Mouse (Mus musculus): ENCODE results near the gene Ptgfrn.

Ptgfrn gene

DNA sequence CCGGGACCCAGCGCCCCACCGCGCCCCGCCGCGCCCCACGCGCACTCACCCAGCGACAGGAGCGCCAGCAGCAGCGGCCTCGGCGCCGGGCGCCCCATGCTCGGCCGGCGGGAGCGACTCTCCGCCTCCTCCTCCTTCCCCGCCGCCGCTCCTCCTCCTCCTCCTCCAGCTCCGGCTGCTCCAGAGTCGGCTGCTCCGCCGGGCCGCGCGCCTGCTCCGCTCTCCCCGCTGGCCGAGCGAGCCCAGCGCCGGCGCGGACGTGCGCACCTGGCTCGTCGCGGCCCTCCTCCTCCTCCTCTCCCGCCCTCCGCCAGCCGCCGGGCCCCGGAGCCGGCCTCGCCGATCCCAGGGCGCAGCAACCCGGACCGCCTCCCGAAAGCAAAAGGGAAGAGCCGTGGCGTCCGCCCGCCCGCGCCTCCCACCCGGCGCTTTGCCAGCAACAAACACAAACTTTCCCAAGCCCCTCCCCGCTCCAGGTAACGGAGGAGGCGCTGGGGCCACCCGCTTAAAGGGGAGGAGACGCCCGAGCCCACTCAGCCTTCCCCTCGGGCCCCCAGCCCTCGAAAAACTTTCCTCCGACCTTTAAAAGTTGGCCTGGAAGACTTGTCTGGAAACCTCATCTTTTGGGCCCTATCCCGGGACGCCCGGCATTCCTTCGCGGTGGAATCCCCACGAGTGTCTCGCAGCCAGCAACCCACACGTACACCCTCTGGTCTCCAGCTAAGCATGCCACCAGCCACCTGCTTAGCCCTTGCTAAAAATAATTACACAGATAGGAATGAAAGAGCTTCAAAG, at the start of gene Ptgfrn:
Ptgfrn (minus strand) TSS at position 236 of the 795 bp plus-strand sequence.
- no peak for DNase-seq (ENCODE audit: low read depth, low spot score)

- DNase-seq (ENCODE audit: low read depth, low spot score): no peak
These were observed 49.6 kb upstream of the Ptgfrn start for GRCm38 (mm10) chr3:101159701-101160100.

GRCm38 (mm10) chr3:101154067-101154466, 44.0 kb upstream of the Ptgfrn start:
- no peak for DNase-seq (ENCODE audit: low read depth, low spot score)

GRCm38 (mm10) chr3:101153341-101153740, 43.3 kb upstream of the Ptgfrn start:
- DNase-seq (ENCODE audit: low read depth, low spot score): no peak

DNA sequence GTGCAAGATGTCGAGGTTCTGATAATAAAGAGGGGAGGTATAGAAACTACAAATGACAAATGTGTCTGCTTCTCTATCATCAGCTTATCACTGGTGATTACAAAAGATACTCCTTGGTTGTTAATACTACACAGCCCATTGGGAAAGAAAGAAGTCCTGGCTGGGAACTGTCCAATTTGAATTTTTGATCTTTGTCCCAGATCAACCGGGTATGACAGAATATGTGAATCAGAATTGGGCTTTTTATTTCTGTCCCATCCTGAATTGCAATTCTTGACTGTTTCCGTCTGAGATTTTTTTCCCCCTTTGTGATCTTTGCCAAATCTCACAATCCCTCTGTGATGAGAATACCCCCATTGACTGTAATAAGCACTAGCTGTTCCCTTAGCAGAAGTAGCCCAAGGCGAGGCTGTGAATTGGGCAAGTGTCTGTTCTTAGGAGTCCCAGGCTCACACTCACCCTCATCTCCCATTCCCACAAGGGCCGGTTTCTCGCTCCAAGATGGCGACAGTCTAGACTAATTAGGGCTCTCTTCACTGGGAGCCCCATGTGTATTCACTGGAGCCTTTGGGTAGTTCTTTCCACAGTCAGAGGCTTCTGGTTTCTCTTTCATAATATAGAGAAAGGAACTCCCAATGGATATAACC, 36.2 kb upstream of the Ptgfrn start:
- no peak for DNase-seq (ENCODE audit: low read depth, low spot score)

DNA sequence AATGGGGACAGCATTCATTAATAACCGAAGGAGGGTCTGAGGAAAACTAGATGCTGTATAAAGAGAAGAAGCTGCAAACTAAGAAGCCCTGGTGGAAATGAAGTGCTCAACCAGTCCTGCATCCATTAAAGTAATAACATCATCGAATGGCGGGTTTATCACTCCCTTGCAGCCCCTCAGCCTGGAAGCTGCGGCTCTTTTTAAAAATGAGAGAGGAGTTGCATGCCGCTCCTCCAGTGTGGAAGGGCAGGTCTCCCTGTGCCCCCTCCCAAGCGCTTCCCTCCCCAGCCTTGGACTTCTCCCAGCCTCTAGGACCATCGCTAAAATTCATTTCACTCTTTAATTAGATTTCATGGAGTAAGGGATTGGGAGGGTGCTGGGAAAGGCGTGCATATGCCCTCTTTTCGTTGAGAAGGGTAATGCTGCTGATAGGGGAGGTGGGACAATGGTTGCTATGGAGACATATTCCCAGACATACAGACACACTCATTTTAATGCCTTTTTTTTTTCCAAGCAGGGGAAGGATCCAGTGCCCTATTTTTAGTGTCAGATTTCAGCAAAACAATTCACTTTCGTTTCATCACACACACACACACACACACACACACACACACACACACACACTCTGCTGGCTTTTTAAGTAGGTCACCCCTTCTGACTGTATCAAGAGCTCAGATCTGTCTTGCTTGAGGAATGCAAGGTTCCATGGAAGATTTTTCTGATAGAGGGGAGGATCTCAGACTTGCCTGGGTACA, 35.4 kb upstream of the Ptgfrn start:
- peak; percentile 80 for DNase-seq (ENCODE audit: low read depth, low spot score)

- no peak for DNase-seq (ENCODE audit: low read depth, low spot score)
These were observed 34.4 kb upstream of the Ptgfrn start for GRCm38 (mm10) chr3:101144366-101144948.

DNA sequence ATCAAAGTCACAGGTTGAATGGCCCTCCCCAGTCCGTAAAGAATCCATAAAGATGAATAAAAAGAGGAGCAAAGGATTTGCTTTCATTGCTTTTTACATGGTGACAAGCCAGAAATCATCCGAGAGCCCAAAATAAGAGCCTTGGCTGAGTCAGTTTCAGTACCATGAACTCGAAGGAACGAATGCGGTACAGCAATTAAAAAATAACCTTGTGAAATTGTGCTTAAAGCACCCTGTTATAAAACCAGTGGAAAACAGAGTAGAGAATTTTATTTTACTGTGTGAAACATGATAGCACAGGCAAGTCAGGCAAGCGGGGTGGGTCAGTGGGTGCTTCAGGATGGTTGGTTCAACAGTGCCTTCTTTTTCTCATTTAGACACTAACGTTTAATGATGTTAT, 33.4 kb upstream of the Ptgfrn start:
- DNase-seq (ENCODE audit: low read depth, low spot score): no peak

DNA sequence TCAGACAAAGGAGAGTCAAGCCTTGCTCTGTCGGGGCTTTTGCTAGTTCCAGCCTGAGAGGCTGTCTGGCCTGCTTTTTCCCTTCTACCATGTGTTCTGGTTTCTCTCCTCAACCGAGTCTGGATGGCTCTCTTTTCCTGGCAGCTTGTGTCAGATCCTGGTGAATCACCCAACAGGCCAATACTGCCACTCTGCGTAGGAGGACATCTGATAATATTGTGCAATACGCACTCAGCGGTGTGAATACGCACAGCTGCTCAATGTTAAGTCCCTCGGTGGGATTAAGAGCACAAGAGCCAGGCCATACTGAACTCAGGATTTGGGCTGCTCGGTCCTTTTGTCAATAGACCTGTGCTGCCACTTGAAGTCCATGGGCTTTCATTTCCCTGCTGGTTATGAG, 31.8 kb upstream of the Ptgfrn start:
- DNase-seq (ENCODE audit: low read depth, low spot score): no peak

DNA sequence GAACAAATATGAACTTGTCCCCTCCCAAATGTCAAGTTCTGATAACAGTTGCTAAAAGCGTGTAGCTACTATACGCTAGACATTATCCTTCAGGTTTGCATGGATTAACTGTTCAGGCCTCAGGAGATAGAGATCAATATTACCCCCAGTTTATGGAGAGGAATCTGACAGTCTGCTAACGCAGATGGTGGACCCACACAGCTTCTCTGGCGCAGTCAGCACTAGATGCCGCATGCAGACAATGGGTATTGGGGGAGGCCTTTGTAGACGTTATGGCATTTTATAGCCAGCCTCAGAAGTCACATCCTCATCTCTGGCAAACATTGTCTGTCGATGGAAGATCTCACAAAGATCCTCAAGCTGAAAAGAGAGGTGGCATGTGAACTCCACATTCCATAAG, 29.9 kb upstream of the Ptgfrn start:
- no peak for DNase-seq (ENCODE audit: low read depth, low spot score)

DNA sequence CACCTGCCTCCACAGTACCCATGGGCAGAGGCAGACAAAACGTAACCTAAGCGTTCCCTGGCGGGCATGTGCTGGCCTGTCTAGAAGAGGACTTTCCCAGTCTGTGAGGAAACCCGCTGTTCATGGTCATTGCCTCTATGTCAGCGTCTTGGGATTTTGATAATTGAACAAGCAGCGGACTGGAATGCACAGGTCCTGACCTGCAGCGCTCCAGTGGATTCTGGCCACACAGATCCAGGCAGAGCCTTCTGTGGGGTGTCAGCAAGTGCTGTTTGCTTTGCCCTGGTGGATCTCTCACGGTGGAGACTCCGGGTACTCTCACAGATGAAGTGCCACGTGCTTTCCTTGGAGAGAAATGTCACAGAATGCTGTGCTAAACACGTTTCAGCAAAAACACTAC, 26.4 kb upstream of the Ptgfrn start:
- DNase-seq (ENCODE audit: low read depth, low spot score): no peak

DNA sequence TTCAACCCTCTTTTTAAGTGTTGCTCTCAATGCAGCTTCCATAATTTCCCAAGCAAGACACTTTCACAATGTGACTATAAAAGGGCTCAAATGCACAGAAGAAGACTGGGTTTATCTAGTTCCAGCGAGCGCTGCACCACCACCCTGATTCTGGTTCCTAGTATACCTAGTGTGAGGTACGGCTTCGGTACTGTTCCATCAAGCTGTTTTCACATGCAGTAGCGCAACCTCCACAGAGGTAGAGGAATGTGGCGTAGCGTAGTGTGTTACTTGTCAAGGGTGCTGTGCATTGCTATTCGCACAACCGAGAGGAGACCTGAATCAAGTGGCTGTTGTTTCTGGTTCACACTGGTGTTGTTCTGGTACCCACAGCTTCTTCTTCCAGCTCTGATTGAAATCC, 24.8 kb upstream of the Ptgfrn start:
- DNase-seq (ENCODE audit: low read depth, low spot score): no peak

GRCm38 (mm10) chr3:101132981-101133380, 22.9 kb upstream of the Ptgfrn start:
- DNase-seq (ENCODE audit: low read depth, low spot score): no peak

GRCm38 (mm10) chr3:101131772-101132171, 21.7 kb upstream of the Ptgfrn start:
- DNase-seq (ENCODE audit: low read depth, low spot score): no peak

- DNase-seq (ENCODE audit: low read depth, low spot score): no peak
These were observed 20.4 kb upstream of the Ptgfrn start for GRCm38 (mm10) chr3:101130526-101130925.

- no peak for DNase-seq (ENCODE audit: low read depth, low spot score)
These were observed 19.5 kb upstream of the Ptgfrn start for GRCm38 (mm10) chr3:101129620-101130019.

- DNase-seq (ENCODE audit: low read depth, low spot score): no peak
These were observed 19.0 kb upstream of the Ptgfrn start for GRCm38 (mm10) chr3:101129090-101129489.

DNA sequence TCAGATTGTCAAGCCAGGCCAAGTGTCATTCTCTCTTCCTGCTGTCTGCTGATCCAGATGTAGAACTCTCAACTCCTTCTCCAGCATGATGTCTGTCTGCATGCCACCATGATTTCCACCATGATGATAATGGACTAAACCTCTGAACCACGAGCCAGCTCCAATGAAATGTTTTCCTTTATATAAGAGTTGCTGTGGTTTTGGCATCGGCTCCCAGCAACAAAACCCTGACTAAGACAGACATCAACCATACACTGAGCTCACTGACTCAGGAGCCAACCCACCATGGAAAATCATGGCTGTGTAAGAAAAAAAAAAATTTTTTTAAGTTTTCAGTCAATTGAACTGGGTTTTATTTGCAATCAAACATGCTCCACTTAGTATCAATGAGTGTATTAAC, 17.7 kb upstream of the Ptgfrn start:
- no peak for DNase-seq (ENCODE audit: low read depth, low spot score)

DNA sequence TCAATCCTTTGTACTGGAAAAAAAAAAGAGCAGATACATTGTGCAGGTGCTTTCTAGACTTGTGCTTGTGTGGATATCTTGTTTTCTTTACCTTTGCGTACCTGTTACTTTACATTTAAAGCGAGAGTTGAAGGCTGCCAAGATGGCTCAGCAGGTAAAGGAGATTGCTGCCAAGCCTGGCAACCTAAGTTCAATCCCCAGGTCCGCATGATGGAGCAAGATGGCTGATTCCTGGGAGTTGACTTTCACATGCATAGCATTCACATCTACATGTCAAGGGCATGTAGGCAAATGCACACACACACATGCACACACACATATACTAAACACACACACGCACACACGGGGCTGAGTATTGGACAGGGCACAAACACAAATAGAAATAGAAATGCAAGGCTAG, 14.6 kb upstream of the Ptgfrn start:
- DNase-seq (ENCODE audit: low read depth, low spot score): no peak

DNA sequence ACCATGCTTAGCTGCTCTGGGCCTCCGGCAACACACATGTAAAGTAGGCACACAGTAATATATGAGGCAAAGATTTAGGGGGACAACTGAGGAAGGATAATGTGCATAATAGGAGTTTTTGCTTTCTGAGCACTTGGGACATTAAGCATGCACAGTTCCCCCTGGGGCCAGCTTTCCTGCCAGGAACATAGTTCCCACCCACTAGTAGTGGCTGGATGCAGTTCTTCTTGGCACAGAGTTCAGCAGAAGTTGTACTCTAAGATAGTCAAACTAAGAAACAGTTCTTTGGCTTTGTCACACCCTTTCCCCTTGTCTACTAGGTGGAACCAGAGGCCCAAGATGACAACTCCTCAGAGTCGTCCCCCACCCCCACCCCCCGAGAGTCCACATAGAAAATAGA, 12.4 kb upstream of the Ptgfrn start:
- no peak for DNase-seq (ENCODE audit: low read depth, low spot score)

DNA sequence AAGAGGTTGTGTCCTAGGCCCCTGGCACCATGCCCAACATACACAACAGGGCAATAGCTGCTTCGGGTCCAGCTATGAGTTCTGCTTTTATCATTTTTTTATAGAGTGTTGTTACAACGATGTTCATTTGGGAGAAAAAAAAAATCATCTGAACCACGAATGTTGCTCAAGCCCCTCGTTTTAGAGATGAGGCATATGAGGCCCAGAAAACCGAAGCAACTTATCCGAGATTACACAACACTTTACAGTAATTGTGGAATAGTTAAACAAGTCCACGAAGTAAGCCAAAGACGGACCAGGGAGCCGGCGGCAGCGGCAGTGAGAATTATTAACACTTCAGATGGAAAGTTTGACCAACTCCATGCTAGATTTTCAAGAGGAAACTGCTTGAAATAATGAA, 7.7 kb upstream of the Ptgfrn start:
- no peak for DNase-seq (ENCODE audit: low read depth, low spot score)

DNA sequence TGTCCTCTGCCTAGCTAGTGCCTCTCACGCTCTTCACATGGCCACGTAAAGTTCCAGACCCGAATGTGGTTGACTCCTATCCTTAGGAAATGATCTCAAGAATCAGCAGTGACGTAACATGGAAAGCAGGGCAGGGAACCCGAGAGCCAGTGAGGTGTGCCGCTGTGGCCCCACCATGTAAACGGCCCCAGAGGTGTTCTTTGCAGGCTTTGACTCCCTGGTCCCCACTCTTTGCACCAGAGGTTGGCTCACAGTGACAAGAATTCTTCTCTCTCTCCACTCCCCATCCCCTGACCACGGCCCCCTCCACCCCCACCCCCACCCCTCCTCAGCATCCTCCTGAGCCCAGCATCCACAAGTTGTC, 7.3 kb upstream of the Ptgfrn start:
- DNase-seq (ENCODE audit: low read depth, low spot score): no peak

Data from brain, embryonic 18.5 days (tissue).